Mouse (Mus musculus): Measurements from ENCODE around the gene Gm42417.

GRCm38 (mm10) chr1:36552506-36552905 is 13.3 kb upstream of the Gm42417 start:
- TF ChIP-seq POLR2A (IDR thresholded peaks at IDR 0.05; ENCODE audit: insufficient read depth, low read length) (no peak), EP300 (IDR thresholded peaks at IDR 0.05; ENCODE audit: insufficient read depth, low read depth, low read length) (no peak)
